Mouse (Mus musculus): ENCODE measurements around the gene Bbs7.
A peak's percentile ranks its signal among the peaks of the same experiment; 100 is the strongest.

Bbs7 gene

DNA sequence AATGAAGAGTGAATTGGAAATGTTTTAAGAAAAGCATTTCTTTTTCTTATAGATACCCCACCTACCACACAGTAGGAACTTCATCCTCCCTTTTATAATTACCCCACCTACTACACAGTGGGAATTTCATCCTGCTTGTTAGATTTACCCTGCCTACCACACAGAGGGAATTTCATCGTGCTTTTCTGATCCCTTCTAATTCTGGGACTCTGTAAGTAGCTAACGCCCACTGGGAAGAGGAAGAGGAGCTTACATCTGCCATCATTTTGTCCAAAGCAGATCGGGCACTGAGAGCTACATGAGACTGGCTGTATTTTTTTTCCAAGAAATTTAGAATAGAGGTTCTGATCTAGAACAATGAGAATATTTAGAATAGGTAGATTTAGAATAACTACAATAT is 68.3 kb downstream of the Bbs7 start:
- DNase-seq = peak; percentile 39

DNA sequence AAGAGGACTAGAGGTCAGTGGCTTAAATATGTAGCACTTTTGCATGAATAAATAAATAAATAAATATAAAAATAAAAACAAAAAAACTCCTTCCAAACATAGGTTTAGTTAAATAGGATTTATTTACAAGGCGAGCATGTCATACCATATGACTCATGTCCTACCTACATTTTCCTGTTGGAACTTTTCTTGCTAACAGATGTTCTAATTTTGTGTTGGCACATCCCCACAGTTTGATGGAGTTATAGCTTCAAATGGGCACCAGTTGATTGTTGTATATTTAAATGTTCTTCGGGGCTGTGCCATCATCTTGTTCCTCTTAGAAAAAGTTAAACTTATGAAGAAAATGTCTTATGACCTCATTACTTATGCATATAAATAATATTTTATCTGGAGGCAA is 71.9 kb downstream of the Bbs7 start:
- peak; percentile 6 for DNase-seq

DNA sequence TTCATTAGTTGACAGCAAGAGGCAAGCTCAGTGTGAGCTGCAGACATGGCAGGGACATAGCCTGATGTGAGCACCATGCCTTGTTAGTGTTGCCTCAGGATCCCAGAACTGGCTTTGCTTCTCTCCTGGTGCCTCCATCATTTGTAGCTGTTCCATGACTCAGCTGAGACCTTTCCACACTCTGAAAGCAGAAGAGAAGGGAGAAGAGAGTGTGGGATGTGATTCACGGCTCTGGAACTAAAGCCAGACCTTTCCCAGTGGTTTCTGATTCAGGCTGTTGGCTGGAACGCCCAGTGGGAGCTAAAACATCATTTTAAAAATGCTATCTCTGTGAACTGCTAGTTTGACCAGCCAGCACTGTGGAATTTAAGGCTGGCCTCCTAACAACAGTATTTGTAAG is 72.5 kb downstream of the Bbs7 start:
- DNase-seq = peak; percentile 87

DNA sequence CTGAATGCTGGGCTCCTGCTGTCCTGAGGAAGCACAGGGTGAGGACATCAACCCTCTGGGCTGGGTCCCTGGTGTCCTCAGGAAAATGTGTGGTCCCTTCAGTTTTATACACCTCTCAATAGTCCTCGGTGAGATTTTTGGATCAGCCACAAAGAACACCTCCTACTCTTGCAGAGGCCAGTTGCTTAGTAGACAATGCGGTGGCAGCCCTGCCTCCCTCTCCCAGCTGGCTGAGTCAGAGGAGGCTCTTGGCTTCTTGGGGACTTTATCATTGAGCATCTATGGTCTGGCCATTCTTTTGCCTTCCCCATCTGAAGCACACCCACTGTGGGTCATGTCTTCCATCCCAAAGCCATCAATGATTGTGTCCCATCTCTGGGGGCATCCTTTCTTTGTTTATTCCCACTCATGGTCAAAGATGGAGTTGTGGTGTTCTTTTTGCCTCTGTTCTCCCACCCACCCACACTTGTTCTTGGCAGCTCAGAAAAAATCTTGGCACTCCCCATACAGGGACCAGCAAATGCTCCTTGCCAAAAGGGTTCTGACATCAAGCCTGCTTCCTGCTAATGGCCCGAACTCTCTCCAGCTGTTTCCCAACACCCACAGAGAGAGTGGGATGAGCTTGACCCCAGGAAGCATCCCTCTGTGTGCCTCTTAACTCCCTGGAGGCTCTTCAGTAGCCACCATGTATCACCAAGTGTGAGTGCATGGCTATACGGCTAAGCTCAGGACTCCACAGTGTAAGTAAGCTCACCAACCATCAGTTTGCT is 75.4 kb downstream of the Bbs7 start:
- peak; percentile 96 for DNase-seq

DNA sequence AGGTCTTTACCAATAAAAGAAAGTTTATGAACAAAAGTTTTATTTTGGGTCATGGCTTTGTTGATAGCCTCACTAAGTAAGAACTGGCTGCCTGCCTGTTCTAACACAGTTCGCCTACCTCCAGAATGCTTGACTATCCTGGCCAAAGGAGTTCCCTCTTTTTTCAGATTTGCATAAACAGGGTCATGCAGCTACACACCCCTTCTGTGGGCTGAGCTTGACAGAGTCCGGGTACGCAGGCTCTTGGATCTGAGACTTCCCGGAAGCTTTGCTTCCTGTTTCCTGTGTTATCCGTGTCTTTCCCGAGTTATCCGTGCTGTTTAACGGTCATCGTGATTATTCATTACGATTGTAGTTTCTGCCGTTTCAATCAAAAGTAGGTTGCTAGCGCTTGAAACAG is 77.2 kb downstream of the Bbs7 start:
- DNase-seq = peak; percentile 89

DNA sequence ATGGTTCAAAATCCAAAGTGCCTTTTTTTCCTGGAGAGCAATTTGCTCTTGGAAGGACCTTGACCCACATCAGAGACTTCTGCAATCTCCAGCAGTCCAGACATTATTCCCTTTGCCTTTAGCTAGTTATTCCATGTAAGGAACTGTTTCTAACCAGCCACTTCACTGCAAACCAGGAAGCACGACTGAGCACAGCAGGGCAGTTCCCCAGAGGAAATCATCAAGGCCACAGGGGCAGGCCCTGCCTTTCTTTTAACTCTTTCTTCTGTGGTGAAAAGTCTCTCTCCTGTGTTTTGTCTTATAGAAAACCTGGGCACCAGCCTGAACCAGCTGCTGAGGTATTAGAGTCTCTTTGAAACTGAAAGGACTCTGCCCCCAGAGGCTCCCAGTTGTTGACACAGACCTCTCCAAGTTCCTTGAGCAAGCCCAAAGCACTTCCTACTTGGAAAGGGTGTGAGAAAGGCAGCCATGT is 80.0 kb downstream of the Bbs7 start:
- DNase-seq = peak; percentile 77

DNA sequence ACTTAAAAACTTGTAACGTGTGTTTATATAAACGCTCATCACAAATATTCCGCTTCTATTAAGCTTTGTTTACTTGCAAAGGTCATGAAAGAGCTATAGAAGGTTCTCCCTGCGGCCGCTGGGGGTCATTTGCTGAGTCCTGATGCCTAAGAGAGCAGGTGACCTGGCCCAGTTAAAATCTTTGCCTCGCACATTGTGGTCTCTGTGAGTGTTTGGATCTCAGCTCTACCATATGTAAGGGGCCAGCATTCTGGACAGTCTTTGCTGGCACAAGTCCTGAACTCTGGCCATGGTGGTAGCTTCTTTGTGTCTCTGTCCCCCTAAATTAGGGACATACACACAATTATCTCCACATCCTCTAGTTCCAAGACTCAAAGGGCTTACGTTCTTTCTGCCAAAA is 80.5 kb downstream of the Bbs7 start:
- DNase-seq = peak; percentile 49

DNA sequence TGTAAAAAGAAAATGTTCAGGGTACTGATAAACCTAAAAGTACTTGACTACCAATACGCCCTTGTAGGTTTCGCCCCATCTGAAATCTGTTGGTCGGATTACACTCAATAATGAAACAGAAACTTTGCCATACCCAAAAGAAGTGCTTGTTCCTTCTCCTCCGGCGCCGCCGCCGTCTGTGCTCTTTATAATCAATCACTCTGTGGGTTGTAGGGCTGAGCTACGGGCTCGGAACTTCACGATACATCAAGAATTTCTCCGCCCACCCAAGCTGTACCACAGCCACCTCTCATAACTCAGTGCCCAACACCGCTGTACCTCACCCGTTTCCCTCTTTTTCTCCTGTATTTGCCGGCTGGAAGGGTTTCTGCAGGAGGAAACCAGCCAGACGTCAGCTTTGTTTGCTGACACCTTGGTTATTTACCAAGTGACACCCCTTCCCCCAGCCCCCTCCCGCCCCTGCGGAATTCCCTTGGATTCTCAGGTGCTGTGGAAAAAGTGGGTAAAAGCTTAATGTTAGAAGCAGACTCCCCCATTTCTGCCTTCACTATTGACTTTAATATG is 81.2 kb downstream of the Bbs7 start:
- peak; percentile 83 for DNase-seq

DNA sequence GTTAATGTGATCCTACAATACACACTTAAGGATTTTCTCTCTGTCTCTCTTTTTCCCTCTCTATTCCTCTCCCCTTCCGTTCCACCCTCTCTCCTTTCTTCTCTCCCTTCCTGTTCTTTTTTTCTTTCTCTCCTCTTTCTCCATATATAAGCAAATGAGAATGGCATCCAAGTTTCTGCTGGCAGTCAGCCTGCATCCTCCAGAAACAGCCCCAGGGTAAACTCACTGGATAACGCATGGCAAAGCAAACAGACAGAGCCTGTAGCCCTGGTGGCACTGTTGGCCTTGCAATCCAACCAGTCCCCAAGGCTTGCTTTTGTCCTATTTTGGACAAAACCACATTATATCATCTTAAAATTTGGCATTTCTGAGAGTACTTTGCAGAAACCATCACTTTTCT is 82.0 kb downstream of the Bbs7 start:
- peak; percentile 62 for DNase-seq

DNA sequence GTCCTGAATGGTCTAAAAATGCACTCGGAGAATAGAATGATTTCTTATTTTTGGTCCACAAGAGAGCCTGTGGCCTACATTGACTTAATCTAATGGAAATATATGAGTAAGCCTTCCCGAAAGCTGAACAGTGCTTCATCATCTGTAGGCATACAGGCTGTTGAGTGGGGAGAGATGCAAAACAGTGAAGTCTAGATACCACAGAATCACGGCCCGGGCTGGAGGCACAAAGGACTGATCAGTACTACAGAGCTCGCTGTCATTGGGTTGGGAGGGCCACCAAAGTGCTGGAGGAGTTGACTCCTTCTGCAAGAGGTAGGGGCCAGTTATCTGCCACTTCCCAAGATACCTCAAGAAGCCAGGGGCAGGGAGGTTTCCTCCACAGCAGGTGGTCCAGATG is 82.5 kb downstream of the Bbs7 start:
- peak; percentile 80 for DNase-seq

DNA sequence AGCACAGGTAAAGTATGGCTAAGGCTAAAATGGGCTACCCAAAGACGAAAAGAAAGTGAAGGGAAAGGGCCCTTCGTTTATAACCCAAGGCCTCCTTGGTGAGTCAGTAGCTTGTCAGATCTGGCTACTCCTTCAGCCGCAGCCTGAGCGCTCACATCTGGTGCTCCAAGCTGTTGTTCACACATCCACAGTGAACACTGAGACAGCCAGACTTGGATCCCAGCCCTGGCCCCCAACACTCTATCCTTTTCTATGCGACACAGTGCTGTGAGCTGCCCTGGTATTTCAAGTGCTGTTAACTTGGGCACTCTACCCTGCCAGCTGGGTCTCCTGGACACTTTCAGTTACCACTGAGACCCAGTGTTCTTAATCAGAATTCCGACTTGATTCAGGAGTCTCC is 82.9 kb downstream of the Bbs7 start:
- DNase-seq = peak; percentile 97

DNA sequence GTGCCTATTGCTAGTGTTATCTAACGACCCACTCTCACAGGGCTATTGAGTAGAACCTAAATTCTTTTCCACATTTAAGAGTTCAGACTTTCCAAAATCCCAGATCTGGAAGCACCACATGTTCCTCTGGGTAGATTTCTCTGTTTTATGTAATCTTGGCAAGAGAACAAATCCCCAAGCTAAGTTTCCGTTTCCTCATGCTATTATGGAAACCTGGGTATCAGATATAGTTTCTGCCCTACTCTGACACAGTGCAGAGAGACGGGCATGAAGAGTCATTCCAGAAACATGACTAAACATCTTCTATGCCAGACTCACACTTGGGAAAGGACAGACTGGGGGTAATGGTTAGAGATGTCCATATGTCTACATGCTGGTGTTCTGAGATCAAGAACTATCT is 88.8 kb downstream of the Bbs7 start:
- peak; percentile 66 for DNase-seq
